Mouse (Mus musculus): ENCODE data around the gene Mucl3.

GRCm38 (mm10) chr17:35601736-35602354, 41.6 kb downstream of the Mucl3 start:
- TF ChIP-seq CTCF (IDR thresholded peaks at IDR 0.05; ENCODE audit: low read depth, low read length) = no peak
- TF ChIP-seq POLR2A (IDR thresholded peaks at IDR 0.05; ENCODE audit: borderline replicate concordance, low read depth, low read length) = no peak
